Mouse (Mus musculus) layer of hippocampus, adult 9-11 months (tissue): Measurements from ENCODE around the gene Ddr2.
A peak's percentile ranks its signal among the peaks of the same experiment; 100 is the strongest.

ENCODE experiments used
- DNase-seq: peaks from one replicate; pipeline ENCODE4 v3.0.0; 2022

Ddr2 gene

GRCm38 (mm10) chr1:170086631-170087030, 23.9 kb downstream of the Ddr2 start:
- DNase-seq = no peak

GRCm38 (mm10) chr1:170084151-170084796, 26.3 kb downstream of the Ddr2 start:
- DNase-seq = peak; percentile 21

- DNase-seq = no peak
Measured at GRCm38 (mm10) chr1:170080907-170081306, 29.7 kb downstream of the Ddr2 start.

GRCm38 (mm10) chr1:170079465-170079864, 31.1 kb downstream of the Ddr2 start:
- no peak for DNase-seq

GRCm38 (mm10) chr1:170076339-170076738, 34.2 kb downstream of the Ddr2 start:
- no peak for DNase-seq

- peak; percentile 8 for DNase-seq
Measured at GRCm38 (mm10) chr1:170073768-170074167, 36.8 kb downstream of the Ddr2 start.

- DNase-seq = no peak
Measured at GRCm38 (mm10) chr1:170069143-170069542, 41.4 kb downstream of the Ddr2 start.

GRCm38 (mm10) chr1:170065931-170066330, 44.6 kb downstream of the Ddr2 start:
- no peak for DNase-seq

- no peak for DNase-seq
Measured at GRCm38 (mm10) chr1:170065009-170065408, 45.6 kb downstream of the Ddr2 start.

- no peak for DNase-seq
Measured at GRCm38 (mm10) chr1:170064083-170064494, 46.5 kb downstream of the Ddr2 start.

GRCm38 (mm10) chr1:170060214-170060613, 50.3 kb downstream of the Ddr2 start:
- DNase-seq = no peak

- peak; percentile 50 for DNase-seq
Measured at GRCm38 (mm10) chr1:170059347-170059746, 51.2 kb downstream of the Ddr2 start.

GRCm38 (mm10) chr1:170058051-170058450, 52.5 kb downstream of the Ddr2 start:
- DNase-seq = peak; percentile 43

- no peak for DNase-seq
Measured at GRCm38 (mm10) chr1:170057607-170058006, 53.0 kb downstream of the Ddr2 start.

GRCm38 (mm10) chr1:170056921-170057320, 53.6 kb downstream of the Ddr2 start:
- DNase-seq = no peak

- DNase-seq = no peak
Measured at GRCm38 (mm10) chr1:170056214-170056613, 54.3 kb downstream of the Ddr2 start.

- DNase-seq = no peak
Measured at GRCm38 (mm10) chr1:170052469-170053065, 58.0 kb downstream of the Ddr2 start.

- no peak for DNase-seq
Measured at GRCm38 (mm10) chr1:170051631-170052177, 58.9 kb downstream of the Ddr2 start.

- no peak for DNase-seq
Measured at GRCm38 (mm10) chr1:170048434-170048833, 62.1 kb downstream of the Ddr2 start.

GRCm38 (mm10) chr1:170044726-170045471, 65.7 kb downstream of the Ddr2 start:
- no peak for DNase-seq

GRCm38 (mm10) chr1:170043753-170044152, 66.8 kb downstream of the Ddr2 start:
- DNase-seq = no peak

GRCm38 (mm10) chr1:170042996-170043395, 67.6 kb downstream of the Ddr2 start:
- no peak for DNase-seq

GRCm38 (mm10) chr1:170039402-170039801, 71.2 kb downstream of the Ddr2 start:
- DNase-seq = no peak

GRCm38 (mm10) chr1:170035575-170035974, 75.0 kb downstream of the Ddr2 start:
- no peak for DNase-seq
